Mouse (Mus musculus): ENCODE measurements at regions not wholly inside any gene's neighbourhood (a gene's known extent, or its start where the extent isn't known, plus 50 kb on each side); places are given as distances from the start of the nearest gene placed in this dataset.

- intact Hi-C loops (cut with DNase I): no loop called here
Measured at GRCm38 (mm10) chr9:41834487-41835404, 289.4 kb downstream of the Sorl1 start.

DNA sequence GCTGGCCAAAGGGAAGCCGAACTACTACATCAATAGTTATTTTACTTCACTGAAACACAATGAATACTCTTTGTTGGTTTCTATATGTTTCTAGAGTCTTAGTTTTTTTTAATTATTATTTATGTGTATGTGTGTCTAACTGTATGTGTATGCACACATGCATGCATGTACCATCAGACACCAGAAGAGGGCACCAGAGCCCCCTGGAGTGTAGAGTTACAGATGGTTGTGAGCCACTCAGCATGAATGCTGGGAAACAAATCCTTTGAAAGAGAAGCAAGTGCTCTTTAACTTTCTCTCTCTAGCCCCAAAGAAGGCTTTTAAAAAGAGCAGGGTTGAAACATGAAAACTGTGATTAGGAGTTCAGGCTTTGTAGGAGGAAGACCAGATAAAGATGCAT, 290.7 kb downstream of the Sorl1 start:
- intact Hi-C loops (cut with DNase I): no loop called here

DNA sequence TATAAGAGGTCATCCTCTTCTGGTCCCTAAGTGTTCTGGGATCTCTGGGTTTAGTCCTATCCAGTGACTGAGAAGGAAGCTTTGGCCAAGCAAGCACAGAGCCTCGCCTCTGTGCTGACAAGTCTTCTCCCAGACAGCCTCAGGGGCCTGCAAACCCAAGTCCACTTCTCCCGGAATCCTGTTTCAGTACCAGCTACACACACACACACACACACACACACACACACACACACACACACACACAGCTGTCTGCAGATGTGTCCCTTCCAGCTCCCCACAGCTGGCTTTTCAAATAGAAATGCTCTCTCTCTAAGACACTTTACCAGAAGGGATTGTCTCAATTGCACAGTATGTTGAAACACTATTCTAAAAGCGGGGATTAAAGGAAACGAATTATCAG, 296.7 kb downstream of the Sorl1 start:
- intact Hi-C loops (cut with DNase I): no loop called here

- intact Hi-C loops (cut with DNase I): no loop called here
Measured at GRCm38 (mm10) chr9:41821401-41821800, 302.7 kb downstream of the Sorl1 start.

DNA sequence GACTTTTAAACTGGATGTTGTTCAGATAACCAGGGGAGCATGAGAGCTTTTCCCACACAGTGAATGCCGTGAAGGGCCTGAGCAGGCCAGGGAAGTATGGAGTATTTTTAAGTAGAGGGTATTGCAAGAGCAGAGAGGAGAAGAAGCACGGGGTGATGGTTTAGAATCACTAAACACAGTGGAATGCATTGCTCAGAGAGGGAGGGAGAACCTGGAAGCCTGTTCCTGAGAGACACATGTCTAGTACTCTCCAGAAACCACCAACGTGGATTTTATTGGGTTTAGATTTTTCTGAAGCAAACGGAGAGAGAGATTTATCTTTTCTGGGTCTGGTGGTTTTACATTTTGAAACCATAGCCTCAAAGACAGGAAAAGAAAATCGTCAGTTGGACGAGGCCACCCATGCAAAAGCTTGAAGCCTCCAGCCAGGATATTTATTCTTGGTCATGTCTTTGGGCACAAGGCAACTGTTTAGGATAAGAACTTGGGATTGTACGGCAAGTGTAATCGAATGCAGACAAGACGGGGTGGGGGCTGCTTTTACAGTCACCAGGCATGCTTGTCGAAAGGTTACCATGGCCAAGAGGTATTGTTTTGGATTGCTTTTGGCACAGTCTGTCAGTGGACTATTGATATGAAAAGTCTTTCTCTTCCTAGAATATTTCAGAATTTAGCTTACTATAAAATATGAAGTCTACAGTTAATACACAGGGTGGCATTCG, 306.2 kb downstream of the Sorl1 start:
- intact Hi-C loops (cut with DNase I): no loop called here

GRCm38 (mm10) chr9:41815921-41816320, 308.2 kb downstream of the Sorl1 start:
- intact Hi-C loops (cut with DNase I): no loop called here

- intact Hi-C loops (cut with DNase I): no loop called here
Measured at GRCm38 (mm10) chr9:41809291-41809690, 314.8 kb downstream of the Sorl1 start.

DNA sequence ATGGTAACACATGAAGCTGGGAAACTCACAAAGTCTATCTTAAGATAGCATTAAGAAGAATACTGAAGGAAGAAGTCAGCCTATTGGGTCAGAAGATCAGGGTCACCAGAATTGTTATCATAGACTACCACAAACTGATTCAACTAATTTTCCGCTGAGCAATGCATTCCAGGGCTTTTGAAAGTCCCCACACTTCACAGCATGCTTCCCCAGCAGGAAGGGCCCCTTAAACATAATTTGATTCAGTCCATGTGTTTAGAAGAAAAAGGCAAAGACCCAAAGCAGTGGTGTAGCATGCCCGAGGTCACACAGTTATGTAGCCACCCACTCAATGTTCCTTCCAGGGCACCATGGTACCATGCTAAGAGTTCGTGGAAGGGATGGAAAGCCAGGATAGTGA, 315.3 kb downstream of the Sorl1 start:
- intact Hi-C loops (cut with DNase I): no loop called here

DNA sequence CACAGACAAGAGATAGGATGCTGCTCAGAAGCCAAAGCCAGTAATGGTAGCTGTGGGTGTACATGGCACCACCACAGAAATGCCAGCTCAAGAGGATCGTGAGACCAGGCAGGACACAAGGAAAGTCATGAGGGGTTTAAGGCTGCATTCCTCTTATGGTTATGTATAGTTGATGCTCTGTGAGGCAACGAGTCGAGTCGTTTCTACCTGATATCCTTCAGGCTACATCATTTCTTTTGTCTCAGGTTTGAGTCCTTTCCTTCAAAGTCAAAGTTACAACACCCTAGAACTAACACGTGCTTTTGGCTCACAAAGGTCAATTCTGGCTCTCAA, 317.8 kb downstream of the Sorl1 start:
- intact Hi-C loops (cut with DNase I): no loop called here

DNA sequence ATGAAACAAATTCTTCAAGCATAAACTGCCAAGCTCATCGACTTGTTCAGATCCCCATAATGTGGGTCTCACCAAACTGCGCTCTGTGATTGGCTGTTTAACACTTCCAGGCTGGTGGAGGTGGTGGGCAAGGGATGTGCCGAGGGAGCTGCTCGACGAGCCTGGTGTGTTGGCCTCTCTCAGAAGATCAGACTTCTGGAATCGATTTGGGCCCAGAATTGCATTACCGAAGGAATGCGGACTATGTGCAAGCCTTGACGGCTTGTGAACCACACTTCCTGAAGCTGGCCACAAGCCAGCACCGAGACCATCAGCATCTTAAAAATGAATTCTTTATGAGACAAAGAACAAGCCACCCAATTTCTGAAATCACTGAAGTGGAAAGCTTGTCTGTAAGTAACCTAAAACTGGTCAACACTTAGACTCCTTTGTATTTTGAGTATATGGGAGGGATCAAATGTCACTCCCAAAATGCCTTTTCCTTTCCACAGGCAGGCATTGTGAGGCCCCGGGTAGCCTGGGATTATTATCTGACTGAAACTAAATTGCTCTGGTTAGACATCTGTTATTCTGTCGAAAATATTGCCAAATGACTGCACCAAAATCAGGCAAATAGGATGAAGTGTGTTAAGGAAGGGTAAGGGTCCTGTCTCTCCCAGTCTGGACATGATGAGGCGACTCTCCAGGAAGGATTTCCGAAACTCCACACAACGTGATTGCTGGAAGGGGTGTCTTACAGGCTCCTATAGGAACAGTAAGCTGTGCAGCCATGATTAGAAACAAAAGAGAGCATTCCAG, 318.4 kb downstream of the Sorl1 start:
- intact Hi-C loops (cut with DNase I): no loop called here

GRCm38 (mm10) chr9:41804711-41805331, 319.3 kb downstream of the Sorl1 start:
- intact Hi-C loops (cut with DNase I): no loop called here

DNA sequence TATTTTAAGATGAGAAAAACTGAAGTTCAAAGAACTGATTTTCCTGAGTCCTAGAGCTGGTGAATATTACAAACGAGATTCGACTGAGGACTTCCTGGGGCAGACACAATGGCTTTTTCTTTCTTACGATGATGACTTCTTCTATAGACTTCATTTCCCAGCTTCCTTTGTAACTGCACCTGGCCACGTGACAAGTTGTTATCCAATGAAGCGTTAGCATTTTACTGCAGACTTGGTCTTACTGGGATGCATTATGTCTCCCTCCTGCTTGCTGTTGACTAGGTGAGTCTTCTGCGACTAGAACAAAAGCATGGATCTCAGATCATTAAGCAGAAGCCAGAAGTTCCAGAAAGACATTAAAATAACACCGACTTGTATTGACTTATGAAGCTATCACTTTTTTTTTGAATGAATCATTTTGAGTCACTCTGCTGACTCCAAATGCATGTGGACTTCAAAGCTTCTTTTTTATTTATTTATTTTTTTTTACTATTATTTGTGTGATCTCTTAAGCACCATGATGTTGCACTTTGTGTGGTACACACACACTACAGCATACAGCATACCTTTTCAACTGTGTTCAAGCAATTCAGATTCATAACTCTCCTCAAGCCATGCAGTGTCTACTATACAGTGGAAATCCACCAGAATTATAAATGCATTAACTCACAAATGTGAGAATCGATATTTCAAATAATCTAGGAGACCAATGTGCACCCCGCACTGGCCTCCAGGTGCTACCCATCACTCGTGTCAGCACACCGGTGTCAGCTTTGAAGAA, 320.2 kb downstream of the Sorl1 start:
- intact Hi-C loops (cut with DNase I): no loop called here

DNA sequence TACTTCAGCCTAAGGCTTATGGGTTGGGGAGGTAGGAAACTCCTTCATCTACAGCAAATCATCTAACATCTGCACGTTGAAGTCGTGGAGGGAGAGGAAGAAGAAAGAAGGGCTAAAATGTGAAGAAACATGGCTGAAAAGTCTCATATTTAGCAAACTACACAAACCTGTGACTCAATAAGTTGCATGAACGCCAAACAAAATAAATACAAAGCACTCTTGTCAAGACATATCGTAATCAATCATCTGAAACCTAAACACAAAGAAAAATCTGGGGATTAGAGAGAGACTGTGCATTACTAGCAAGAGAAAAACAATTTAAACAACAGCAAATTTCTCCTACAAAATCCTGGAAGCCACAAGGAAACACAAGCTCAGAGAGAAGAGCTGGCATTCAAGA, 322.7 kb downstream of the Sorl1 start:
- intact Hi-C loops (cut with DNase I): no loop called here

DNA sequence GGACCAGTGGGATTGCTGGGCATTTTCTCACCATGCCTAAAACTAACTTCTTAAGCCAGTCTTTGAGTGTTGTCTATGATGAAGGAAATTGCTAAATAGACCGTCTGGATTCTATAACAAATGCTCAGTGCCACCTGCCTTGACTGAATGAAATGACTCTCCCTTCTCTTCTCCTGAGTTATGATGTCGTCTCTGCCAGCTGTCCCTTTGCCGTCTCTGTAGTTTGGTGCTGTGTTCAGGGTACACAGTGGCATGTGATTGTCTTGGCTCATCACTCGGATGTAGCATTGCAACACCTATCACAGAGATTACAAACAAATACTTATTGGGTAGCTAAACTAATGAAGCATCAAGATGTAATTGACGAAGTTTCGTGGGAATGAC, 331.3 kb downstream of the Sorl1 start:
- intact Hi-C loops (cut with DNase I): no loop called here

- intact Hi-C loops (cut with DNase I): no loop called here
Measured at GRCm38 (mm10) chr9:41792173-41792829, 331.8 kb downstream of the Sorl1 start.

GRCm38 (mm10) chr9:41791501-41792172, 332.5 kb downstream of the Sorl1 start:
- intact Hi-C loops (cut with DNase I): no loop called here

DNA sequence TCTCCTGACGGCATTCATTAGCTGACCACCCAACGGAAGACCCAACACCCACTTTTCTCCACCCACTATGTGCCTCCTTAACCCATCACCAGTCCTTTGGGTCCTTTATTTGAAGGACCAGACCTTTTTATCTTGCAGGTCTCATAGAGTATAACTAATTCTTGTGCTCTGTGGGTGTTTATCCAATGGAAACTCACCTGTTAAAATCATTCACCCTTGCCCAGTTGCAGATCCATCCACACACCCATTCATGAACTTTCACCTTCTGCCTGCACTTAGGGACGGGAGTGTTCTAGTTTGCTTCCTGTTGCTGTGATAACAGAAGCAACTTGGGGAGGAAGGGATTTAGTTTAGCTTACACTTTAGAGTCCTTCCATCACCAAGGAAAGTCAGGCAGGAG, 339.0 kb downstream of the Sorl1 start:
- intact Hi-C loops (cut with DNase I): no loop called here

DNA sequence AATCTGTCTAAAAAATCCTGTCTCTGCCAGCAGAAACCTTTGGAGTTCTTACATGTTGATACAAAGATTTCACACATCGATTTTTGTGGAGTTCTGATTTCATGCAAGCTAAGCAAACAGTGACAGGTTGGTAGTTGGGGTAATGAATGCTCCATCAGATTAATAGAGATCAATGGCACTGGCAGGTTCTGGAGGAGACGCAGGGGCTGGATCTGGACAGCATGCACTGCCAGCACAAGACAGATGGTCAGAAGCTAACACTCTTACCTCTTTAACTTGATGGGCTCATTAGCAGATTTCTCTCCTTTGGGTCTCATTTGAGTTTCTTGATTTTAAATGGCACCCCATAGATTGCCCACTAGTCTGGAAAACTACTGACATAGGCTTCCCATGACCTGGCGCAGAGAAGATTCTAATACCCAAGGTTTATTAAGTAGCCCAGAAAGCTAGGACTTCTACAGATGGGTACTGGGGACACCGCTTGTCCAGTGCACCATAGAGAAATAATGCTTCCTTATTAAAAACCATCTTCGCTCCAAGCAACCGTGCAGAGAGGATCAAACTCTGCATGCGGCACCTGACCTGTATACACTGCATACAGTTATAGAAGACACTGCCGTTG, 351.7 kb downstream of the Sorl1 start:
- intact Hi-C loops (cut with DNase I): no loop called here

- intact Hi-C loops (cut with DNase I): no loop called here
Measured at GRCm38 (mm10) chr9:41771276-41771675, 352.8 kb downstream of the Sorl1 start.
